Mouse (Mus musculus): Measurements from ENCODE around the gene Obp1b.
"Not testable (repeated sequence)": the region's sequence is repeated elsewhere in the genome, so short reads cannot be mapped to it uniquely, and the experiment has no call there.

Obp1b gene

GRCm38 (mm10) chrX:78186477-78186876 is at the start of gene Obp1b:
Gene Obp1b, plus strand, starts transcription at chrX:78186777.
- DNase-seq (ENCODE audit: low spot score in 2 of 2): not testable (repeated sequence)

- not testable (repeated sequence) for DNase-seq (ENCODE audit: low spot score in 2 of 2)
These were observed 15.6 kb downstream of the Obp1b start for GRCm38 (mm10) chrX:78202220-78202619.

DNA sequence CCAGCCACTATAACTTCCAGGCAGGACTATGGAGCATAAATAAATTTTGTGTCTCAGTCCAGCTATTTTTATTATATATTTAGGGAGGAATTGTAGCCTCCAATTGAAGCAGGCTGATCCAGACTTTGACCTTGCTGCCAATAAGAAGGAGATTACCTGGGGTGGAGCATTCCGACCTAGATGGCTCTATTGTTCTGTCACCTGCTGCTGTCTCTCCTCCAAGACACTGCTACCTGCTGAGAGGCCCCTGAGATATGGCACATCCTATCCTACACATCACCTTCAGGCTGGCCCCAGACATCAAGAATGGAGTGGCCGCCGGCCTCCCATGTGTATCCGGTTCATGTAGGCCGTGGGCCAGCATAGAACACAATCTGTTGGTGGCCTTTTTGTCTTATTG is 16.3 kb downstream of the Obp1b start:
- no peak for DNase-seq (ENCODE audit: low spot score in 2 of 2)

Data from spleen, postnatal 36 days (tissue).